Mouse (Mus musculus) gastrocnemius, adult 18-20 months (tissue): ENCODE results near the gene Tet3. TPM values are rescaled to one million over a fixed set of nuclear protein-coding genes. Genes with fewer than 3 reads are reported as not detected.

Source experiments
- DNase-seq: peaks from one replicate; pipeline ENCODE4 v3.0.0; 2021; ENCODE audit warnings: low spot score
- long read RNA-seq, 2 experiments: library from polyadenylated mRNA; stranded (forward); transcript quantifications; one replicate each; pipeline ENCODE4 v2.0.0; 2021
- total RNA-seq, 2 experiments: library from RNA; stranded (reverse); gene quantifications; 2 replicates each; pipeline ENCODE4 v1.2.3; 2021

Tet3 gene
- total RNA-seq = 10 to 100 TPM; 10.9 to 13.4 TPM
- long read RNA-seq, experiment 1, partial matches to known transcripts = 1 of 3 reads
- long read RNA-seq, experiment 1, other reads (novel, unspliced or antisense) = 2 of 3 reads
- long read RNA-seq, experiment 2, full-length matches to known transcripts = 1 of 3 reads
- long read RNA-seq, experiment 2, partial matches to known transcripts = 0 of 3 reads
- long read RNA-seq, experiment 2, other reads (novel, unspliced or antisense) = 2 of 3 reads

GRCm38 (mm10) chr6:83459034-83459644 is at the start of gene Tet3:
Gene Tet3 (minus strand): TSS chr6:83459084.
- no peak for DNase-seq

- no peak for DNase-seq
Measured at GRCm38 (mm10) chr6:83507168-83507546, 48.3 kb upstream of the Tet3 start.

- peak; percentile 98 for DNase-seq
Measured at GRCm38 (mm10) chr6:83506258-83507167, 47.6 kb upstream of the Tet3 start, which contains the start of gene Dguok. Gene Dguok (minus strand): TSS chr6:83506969.

- no peak for DNase-seq
Measured at GRCm38 (mm10) chr6:83505554-83505953, 46.7 kb upstream of the Tet3 start.

GRCm38 (mm10) chr6:83503361-83503760 is 44.5 kb upstream of the Tet3 start:
- no peak for DNase-seq

GRCm38 (mm10) chr6:83502656-83503055 is 43.8 kb upstream of the Tet3 start:
- no peak for DNase-seq

- DNase-seq = peak; percentile 32
Measured at GRCm38 (mm10) chr6:83501524-83502310, 42.8 kb upstream of the Tet3 start.

- DNase-seq = no peak
Measured at GRCm38 (mm10) chr6:83500462-83500861, 41.6 kb upstream of the Tet3 start.

- DNase-seq = no peak
Measured at GRCm38 (mm10) chr6:83499078-83499477, 40.2 kb upstream of the Tet3 start.

- peak; percentile 29 for DNase-seq
Measured at GRCm38 (mm10) chr6:83496753-83497710, 38.1 kb upstream of the Tet3 start.

GRCm38 (mm10) chr6:83496009-83496752 is 37.3 kb upstream of the Tet3 start:
- DNase-seq = peak; percentile 69

GRCm38 (mm10) chr6:83490622-83491021 is 31.7 kb upstream of the Tet3 start:
- no peak for DNase-seq

GRCm38 (mm10) chr6:83488200-83488599 is 29.3 kb upstream of the Tet3 start:
- DNase-seq = no peak

- DNase-seq = peak; percentile 80
Measured at GRCm38 (mm10) chr6:83487298-83487697, 28.4 kb upstream of the Tet3 start.

- no peak for DNase-seq
Measured at GRCm38 (mm10) chr6:83485854-83486253, 27.0 kb upstream of the Tet3 start.

GRCm38 (mm10) chr6:83483776-83484175 is 24.9 kb upstream of the Tet3 start:
- DNase-seq = peak; percentile 77

GRCm38 (mm10) chr6:83482418-83483085 is 23.7 kb upstream of the Tet3 start:
- no peak for DNase-seq

GRCm38 (mm10) chr6:83480019-83480655 is 21.3 kb upstream of the Tet3 start:
- DNase-seq = no peak
